Mouse (Mus musculus) cerebellum, adult 2 months (tissue): ENCODE results near the gene Car2. TPM values are rescaled to one million over a fixed set of nuclear protein-coding genes. Genes with fewer than 3 reads are reported as not detected.

ENCODE experiments used
- DNase-seq, 2 experiments: peaks; one replicate each; pipeline ENCODE4 v3.0.0; 2021
- H3K27ac ChIP-seq: fragments of 200-500 bp; 2 replicates; pipeline ENCODE4 v1.5.1; 2012; ENCODE audit warnings: low read length, control low read depth, inconsistent platforms; ENCODE audit not compliant: insufficient read depth
- H3K27me3 ChIP-seq: fragments of 200-500 bp; 2 replicates; pipeline ENCODE4 v1.6.1; 2012; ENCODE audit warnings: inconsistent platforms, mild to moderate bottlenecking, low read length, moderate library complexity; ENCODE audit not compliant: control insufficient read depth, insufficient read depth
- H3K4me1 ChIP-seq: fragments of 200-500 bp; 2 replicates; pipeline ENCODE4 v1.6.1; 2011; ENCODE audit warnings: low read length; ENCODE audit not compliant: control insufficient read depth, insufficient read depth
- H3K4me3 ChIP-seq: fragments of 200-500 bp; replicated peaks from 2 replicates; pipeline ENCODE3; 2011; ENCODE audit warnings: mild to moderate bottlenecking, low read depth, low read length, control low read depth; ENCODE audit not compliant: insufficient read depth
- CTCF ChIP-seq: fragments of 200-500 bp; IDR thresholded peaks from 2 replicates; pipeline ENCODE4 v1.5.1; 2011; ENCODE audit warnings: low read depth, mild to moderate bottlenecking, control low read depth, low read length, moderate library complexity, borderline replicate concordance; ENCODE audit not compliant: insufficient read depth
- POLR2A ChIP-seq: fragments of 200-500 bp; IDR thresholded peaks from 2 replicates; pipeline ENCODE4 v1.6.1; 2011; ENCODE audit warnings: low read length, control low read depth, borderline replicate concordance; ENCODE audit not compliant: insufficient read depth
- WGBS: fragments of 180-500 bp; shearing (Covaris S2); methylation state at CpG from one replicate; pipeline ENCODE4 v1.1.7; 2018; 5-methylcytosine and 5-hydroxymethylcytosine counted together
- polyA plus RNA-seq: library from polyadenylated mRNA; depleted of rRNA; stranded (reverse); fragments of >200 nt; gene quantifications from 2 replicates; pipeline ENCODE4 v1.2.3, GENCODE M21; 2012

Car2 gene
- polyA plus RNA-seq, 1 experiment, result 601 TPM

GRCm38 (mm10) chr3:14882756-14883155 lies 3.3 kb upstream of the Car2 start:
- DNase-seq, result no peak
- H3K4me1 ChIP-seq, result no peaks in the 10 kb centered on the region
- no peak overlapping the region for H3K4me3 ChIP-seq
- H3K27me3 ChIP-seq, result no peaks in the 10 kb centered on the region
- H3K27ac ChIP-seq, result no peak overlapping the region
- 92% methylated on average over 3 of the region's 3 CpGs for WGBS
- TF ChIP-seq POLR2A (no peak), CTCF (no peak)

- no peak overlapping the region for H3K4me3 ChIP-seq
- DNase-seq, result no peak
- no peak overlapping the region for H3K27ac ChIP-seq
- no peaks in the 10 kb centered on the region for H3K27me3 ChIP-seq
- TF ChIP-seq POLR2A (no peak), CTCF (no peak)
- no peaks in the 10 kb centered on the region for H3K4me1 ChIP-seq
Observed at GRCm38 (mm10) chr3:14884826-14885225, 1.2 kb upstream of the Car2 start.

- Histone ChIP-seq H3K4me3 (peak overlapping the region; percentile 56), H3K4me1 (no peaks in the 10 kb centered on the region), H3K27me3 (no peaks in the 10 kb centered on the region), H3K27ac (peak overlapping the region; percentile 27; the same call in 1 of the 2 replicates)
- TF ChIP-seq CTCF (no peak), POLR2A (no peak)
- DNase-seq, result no peak
- WGBS, result 76% methylated on average over 11 of the region's 11 CpGs
Observed at GRCm38 (mm10) chr3:14887134-14887666, 1.1 kb downstream of the Car2 start.

GRCm38 (mm10) chr3:14887686-14888295 lies 1.7 kb downstream of the Car2 start:
- TF ChIP-seq CTCF (no peak), POLR2A (no peak)
- Histone ChIP-seq H3K4me1 (no peaks in the 10 kb centered on the region), H3K27me3 (no peaks in the 10 kb centered on the region), H3K27ac (peak overlapping the region; percentile 55; the same call in 1 of the 2 replicates), H3K4me3 (peak overlapping the region; percentile 42)
- peak; percentile 19 to 24 for DNase-seq
- 50% methylated on average over 10 of the region's 10 CpGs for WGBS

GRCm38 (mm10) chr3:14888549-14888948 lies 2.5 kb downstream of the Car2 start:
- no peaks in the 10 kb centered on the region for H3K27me3 ChIP-seq
- no peak overlapping the region for H3K27ac ChIP-seq
- no peak overlapping the region for H3K4me3 ChIP-seq
- 81% methylated on average over 2 of the region's 2 CpGs for whole genome bisulfite sequencing
- DNase-seq, result no peak
- H3K4me1 ChIP-seq, result no peaks in the 10 kb centered on the region
- no peak for TF ChIP-seq CTCF
- no peak for TF ChIP-seq POLR2A

- H3K4me1 ChIP-seq, result no peaks in the 10 kb centered on the region
- H3K4me3 ChIP-seq, result no peak overlapping the region
- no peak for TF ChIP-seq POLR2A
- TF ChIP-seq CTCF, result no peak
- peak overlapping the region; percentile 30; the same call in 1 of the 2 replicates for H3K27ac ChIP-seq
- no peak for DNase-seq
- H3K27me3 ChIP-seq, result no peaks in the 10 kb centered on the region
- 56% methylated on average over 2 of the region's 2 CpGs for WGBS
Observed at GRCm38 (mm10) chr3:14889085-14889484, 3.0 kb downstream of the Car2 start.

- H3K4me1 ChIP-seq, result no peaks in the 10 kb centered on the region
- DNase-seq, result peak in 1 of 2 experiments; percentile 14
- H3K4me3 ChIP-seq, result no peak overlapping the region
- no peaks in the 10 kb centered on the region for H3K27me3 ChIP-seq
- TF ChIP-seq CTCF (no peak), POLR2A (no peak)
- 54% methylated on average over 4 of the region's 4 CpGs for WGBS
- peak overlapping the region; percentile 19; the same call in 1 of the 2 replicates for H3K27ac ChIP-seq
Observed at GRCm38 (mm10) chr3:14889716-14890409, 3.8 kb downstream of the Car2 start.

GRCm38 (mm10) chr3:14892991-14893390 lies 6.9 kb downstream of the Car2 start:
- WGBS, result 86% methylated on average over 3 of the region's 3 CpGs
- TF ChIP-seq POLR2A (no peak), CTCF (no peak)
- no peak overlapping the region for H3K4me3 ChIP-seq
- H3K27me3 ChIP-seq, result no peaks in the 10 kb centered on the region
- DNase-seq, result no peak
- no peaks in the 10 kb centered on the region for H3K4me1 ChIP-seq
- H3K27ac ChIP-seq, result no peak overlapping the region
